Mouse (Mus musculus) hindbrain, embryonic 15.5 days (tissue): Measurements from ENCODE around the gene Btc. TPM values are rescaled to one million over a fixed set of nuclear protein-coding genes. Genes with fewer than 3 reads are reported as not detected.

Source experiments
- ATAC-seq: fragments of 200-750 bp; cut with Nextera tagmentation; 2 replicates; pipeline ENCODE4 v1.8.0; 2017; ENCODE audit warnings: low read depth, moderate number of reproducible peaks, moderate TSS enrichment; ENCODE audit not compliant: low FRiP score
- H3K27ac ChIP-seq: fragments of 300-500 bp; sonication (generic); replicated peaks from 2 replicates; pipeline ENCODE4 v1.5.1; 2015; ENCODE audit warnings: mild to moderate bottlenecking, inconsistent platforms
- H3K27me3 ChIP-seq: fragments of 300-500 bp; sonication (generic); 2 replicates; pipeline ENCODE4 v1.6.1; 2015; ENCODE audit warnings: control low read depth, inconsistent platforms
- H3K36me3 ChIP-seq: fragments of 300-500 bp; sonication (generic); 2 replicates; pipeline ENCODE4 v1.6.1; 2015; ENCODE audit warnings: control low read depth, inconsistent platforms
- H3K4me1 ChIP-seq: fragments of 300-500 bp; sonication (generic); replicated peaks from 2 replicates; pipeline ENCODE4 v1.6.1; 2015; ENCODE audit warnings: control low read depth, inconsistent platforms
- H3K4me2 ChIP-seq: fragments of 300-500 bp; sonication (generic); 2 replicates; pipeline ENCODE4 v1.6.1; 2015; ENCODE audit warnings: moderate library complexity, mild to moderate bottlenecking, inconsistent platforms
- H3K4me3 ChIP-seq: fragments of 300-500 bp; sonication (generic); 2 replicates; pipeline ENCODE4 v1.5.1; 2015; ENCODE audit warnings: mild to moderate bottlenecking, inconsistent platforms
- H3K9ac ChIP-seq: fragments of 300-500 bp; sonication (generic); 2 replicates; pipeline ENCODE4 v1.6.1; 2015; ENCODE audit warnings: inconsistent platforms
- H3K9me3 ChIP-seq: fragments of 300-500 bp; sonication (generic); 2 replicates; pipeline ENCODE4 v1.6.1; 2016; ENCODE audit warnings: control low read depth, inconsistent platforms
- WGBS: fragments of 180-500 bp; shearing (Covaris S2); methylation state at CpG from one replicate; pipeline ENCODE4 v1.1.7; 2015; 5-methylcytosine and 5-hydroxymethylcytosine counted together
- polyA plus RNA-seq: library from polyadenylated mRNA; unstranded; fragments of >200 nt; fragmentation: Nextera tagmentation; extraction: Ambion mirVana; gene quantifications from 2 replicates; pipeline ENCODE4 v1.2.1, GENCODE M21; 2015

Btc gene
- polyA plus RNA-seq, 1 experiment from 2014 or later = not detected

DNA sequence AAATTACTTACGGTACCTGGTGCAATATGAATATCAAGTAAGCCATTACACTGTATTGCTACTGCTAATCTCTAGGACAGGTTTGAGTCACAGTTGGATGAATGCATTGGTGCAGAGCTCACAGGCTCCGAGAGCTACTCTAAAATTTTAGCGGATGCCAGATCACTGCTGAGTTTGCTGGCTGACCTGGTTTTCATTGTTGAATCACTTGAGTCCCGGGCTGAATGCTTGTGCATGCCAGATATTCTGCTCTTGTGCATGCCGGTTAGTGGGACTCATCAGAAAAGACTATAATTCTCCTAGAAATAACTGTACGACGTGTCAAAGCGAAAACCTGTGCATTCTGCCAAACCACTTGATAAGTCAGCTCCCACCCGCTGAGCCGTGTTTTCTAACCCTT, 35.9 kb downstream of the Btc start:
- H3K27me3 ChIP-seq = no peaks in the 10 kb centered on the region
- no peak overlapping the region for H3K4me3 ChIP-seq
- no peaks in the 10 kb centered on the region for H3K36me3 ChIP-seq
- WGBS = 76% methylated on average over 10 of the region's 10 CpGs
- H3K4me1 ChIP-seq = no peaks in the 10 kb centered on the region
- no peak overlapping the region for H3K9ac ChIP-seq
- H3K27ac ChIP-seq = no peak overlapping the region
- no peak overlapping the region for H3K4me2 ChIP-seq
- ATAC-seq = no peak; the same call in 1 of the 2 replicates
- H3K9me3 ChIP-seq = no peaks in the 10 kb centered on the region

DNA sequence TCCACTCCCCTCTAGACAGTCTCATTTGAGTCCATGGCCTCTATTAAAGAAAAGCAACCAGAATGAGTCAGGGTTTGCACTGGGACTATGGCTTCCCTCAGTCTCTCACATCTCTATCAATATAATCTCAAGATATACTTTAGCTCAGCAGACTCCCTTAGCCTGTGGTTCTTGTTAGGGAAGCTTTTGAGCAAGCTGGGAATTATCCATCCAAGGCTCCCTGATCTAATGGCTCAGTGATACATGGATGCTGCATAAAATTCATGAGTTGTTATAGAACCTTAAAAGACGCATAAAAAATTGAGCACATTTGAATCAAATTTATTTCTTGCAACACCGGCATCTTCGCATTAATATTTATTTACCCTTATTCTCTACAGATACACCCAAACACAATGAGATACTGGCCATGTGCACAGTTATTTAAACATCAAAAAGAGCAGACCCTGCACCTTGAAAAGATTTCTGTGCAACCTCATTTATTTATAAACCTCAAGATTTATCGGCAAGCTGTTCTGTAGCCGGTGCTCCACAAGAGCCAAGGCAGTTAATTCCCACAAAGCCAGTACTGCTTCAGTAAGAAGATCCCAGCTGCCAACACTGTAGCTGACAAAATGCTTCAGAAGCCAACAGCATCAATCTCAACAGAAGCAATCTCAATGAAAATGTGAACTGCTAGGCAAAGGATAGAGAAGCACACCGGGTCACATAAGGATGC, 39.4 kb downstream of the Btc start:
- H3K9ac ChIP-seq = no peak overlapping the region
- no peaks in the 10 kb centered on the region for H3K36me3 ChIP-seq
- no peaks in the 10 kb centered on the region for H3K27me3 ChIP-seq
- H3K27ac ChIP-seq = no peak overlapping the region
- WGBS = 78% methylated on average over 6 of the region's 6 CpGs
- ATAC-seq = no peak
- H3K4me1 ChIP-seq = no peaks in the 10 kb centered on the region
- H3K4me3 ChIP-seq = no peak overlapping the region
- H3K9me3 ChIP-seq = no peaks in the 10 kb centered on the region
- no peak overlapping the region for H3K4me2 ChIP-seq

DNA sequence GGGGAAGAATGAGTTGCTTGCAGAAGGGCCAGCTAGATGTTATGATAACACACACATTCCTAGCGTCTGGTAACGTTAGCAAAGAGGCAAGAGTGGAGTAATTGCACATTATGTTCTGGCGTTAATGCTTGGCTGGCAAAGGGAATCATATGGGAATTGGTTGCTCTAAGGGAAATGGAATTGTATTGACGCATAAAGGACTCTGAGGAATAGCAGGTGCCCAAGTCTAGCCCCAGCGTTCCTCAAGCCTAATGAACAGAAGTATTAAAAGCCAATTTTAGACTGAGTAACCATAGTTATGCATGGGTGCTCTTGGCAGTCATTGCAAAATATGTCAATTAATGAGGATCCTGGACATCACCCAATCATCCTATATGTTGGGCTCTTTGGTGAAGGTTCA, 50.1 kb downstream of the Btc start:
- no peak overlapping the region for H3K27ac ChIP-seq
- H3K4me3 ChIP-seq = no peak overlapping the region
- no peaks in the 10 kb centered on the region for H3K9me3 ChIP-seq
- no peak overlapping the region for H3K4me2 ChIP-seq
- H3K4me1 ChIP-seq = no peaks in the 10 kb centered on the region
- no peak for ATAC-seq
- no peak overlapping the region for H3K9ac ChIP-seq
- no peaks in the 10 kb centered on the region for H3K36me3 ChIP-seq
- 56% methylated on average over 5 of the region's 5 CpGs for WGBS
- no peaks in the 10 kb centered on the region for H3K27me3 ChIP-seq

DNA sequence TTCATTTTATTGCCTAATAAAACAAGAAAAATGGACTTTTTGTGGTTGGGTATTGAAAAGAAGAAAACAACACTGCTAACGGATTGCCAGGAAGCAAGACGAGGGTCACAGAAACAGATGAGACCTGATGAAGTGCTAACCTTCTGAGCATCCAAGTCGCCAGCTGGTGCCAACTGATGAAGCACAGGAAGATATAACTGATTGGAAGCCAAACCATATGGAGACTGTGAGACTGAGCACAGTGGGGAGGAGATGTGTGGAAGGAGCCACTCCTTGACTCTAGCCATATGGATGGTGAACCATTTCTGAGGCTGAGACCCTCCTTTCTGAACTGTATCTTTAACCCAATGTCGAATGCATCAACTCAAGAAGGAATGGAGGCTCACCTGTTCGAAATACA, 57.1 kb downstream of the Btc start:
- Histone ChIP-seq H3K9me3 (no peaks in the 10 kb centered on the region), H3K27me3 (no peaks in the 10 kb centered on the region), H3K4me3 (no peak overlapping the region), H3K36me3 (no peaks in the 10 kb centered on the region), H3K4me1 (no peaks in the 10 kb centered on the region), H3K4me2 (no peak overlapping the region), H3K9ac (no peak overlapping the region), H3K27ac (no peak overlapping the region)
- no peak for ATAC-seq
- WGBS = 82% methylated on average over 5 of the region's 5 CpGs

DNA sequence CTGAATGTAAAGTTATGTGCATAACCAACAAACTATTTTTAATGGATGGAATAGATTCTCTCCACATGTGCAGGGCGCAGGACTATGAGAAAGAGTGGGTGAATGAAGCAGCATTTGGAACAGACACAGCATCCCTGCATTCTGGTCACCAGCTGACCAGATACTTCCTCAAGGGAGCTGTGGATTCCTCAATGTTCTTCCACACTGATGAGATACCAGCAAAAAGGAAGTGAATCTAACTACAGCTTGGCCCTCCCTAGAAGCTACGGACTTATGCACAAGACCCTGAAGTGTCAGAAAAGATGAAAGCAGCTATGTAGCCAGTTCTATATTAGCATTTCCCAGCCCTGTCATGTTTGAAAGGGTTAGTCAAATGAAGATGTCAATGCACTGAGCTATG, 57.7 kb downstream of the Btc start:
- Histone ChIP-seq H3K27ac (no peak overlapping the region), H3K27me3 (no peaks in the 10 kb centered on the region), H3K9ac (no peak overlapping the region), H3K4me1 (no peaks in the 10 kb centered on the region), H3K4me2 (no peak overlapping the region), H3K36me3 (no peaks in the 10 kb centered on the region), H3K4me3 (no peak overlapping the region), H3K9me3 (no peaks in the 10 kb centered on the region)
- 85% methylated on average over 2 of the region's 2 CpGs for WGBS
- no peak for ATAC-seq

DNA sequence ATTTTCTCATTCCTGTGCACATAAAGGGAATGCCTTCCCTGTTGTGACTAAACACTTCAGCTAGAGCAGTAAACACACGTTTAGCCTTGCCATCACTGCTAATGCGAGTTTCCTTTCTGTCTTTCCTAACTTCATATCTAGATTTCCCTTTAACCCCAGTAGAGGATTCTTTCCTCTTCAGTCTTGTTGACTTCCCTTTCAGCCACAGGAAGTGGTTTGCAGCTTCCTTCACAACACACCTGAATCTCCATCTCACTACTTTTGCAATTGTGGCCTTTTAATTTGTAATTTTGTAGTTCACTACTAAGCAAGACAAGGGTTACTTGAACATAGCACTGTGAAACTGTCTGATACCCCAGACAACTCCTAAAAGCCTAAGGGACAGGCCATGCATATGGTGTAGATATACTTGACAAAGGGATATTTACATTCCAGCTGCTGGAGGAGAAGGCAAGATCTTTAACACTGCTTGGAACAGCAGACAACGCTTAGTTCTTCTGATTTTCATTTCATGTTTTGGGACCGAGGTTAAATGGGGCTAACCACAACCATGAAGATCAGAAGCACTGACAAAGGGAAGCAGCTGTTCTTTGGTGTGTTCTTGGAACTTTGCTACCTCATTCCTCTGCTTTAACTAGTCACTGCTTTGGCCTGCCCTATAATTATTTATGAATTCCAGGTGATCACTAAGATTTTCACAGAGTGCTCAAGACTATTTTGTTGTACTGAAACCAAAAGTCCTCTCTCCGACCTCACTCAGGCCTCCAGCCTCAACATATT, 60.6 kb downstream of the Btc start:
- H3K9ac ChIP-seq = no peak overlapping the region
- H3K36me3 ChIP-seq = no peaks in the 10 kb centered on the region
- H3K27me3 ChIP-seq = no peaks in the 10 kb centered on the region
- no peak for ATAC-seq
- no peaks in the 10 kb centered on the region for H3K9me3 ChIP-seq
- no peak overlapping the region for H3K4me2 ChIP-seq
- H3K4me1 ChIP-seq = no peaks in the 10 kb centered on the region
- 90% methylated on average over 5 of the region's 5 CpGs for WGBS
- no peak overlapping the region for H3K4me3 ChIP-seq
- H3K27ac ChIP-seq = no peak overlapping the region

DNA sequence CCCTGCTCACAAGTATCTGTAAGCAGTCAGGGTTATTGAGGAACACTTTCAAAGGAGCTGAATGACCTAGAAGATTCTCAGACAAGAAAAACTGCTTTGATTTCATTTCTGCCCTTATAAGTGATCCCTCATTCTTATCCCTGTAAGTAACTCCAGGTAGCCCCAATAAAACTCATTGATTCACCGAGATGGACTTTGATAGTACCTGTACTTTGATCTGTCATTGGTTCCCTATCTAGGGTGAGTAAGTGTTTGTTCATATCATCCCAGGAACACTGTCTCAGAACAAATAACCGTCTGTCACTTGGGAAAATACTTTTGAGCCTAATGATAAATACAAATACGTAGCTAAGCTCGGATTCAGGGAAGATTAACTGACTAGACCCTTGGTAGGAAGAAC, 68.6 kb downstream of the Btc start:
- no peak for ATAC-seq
- Histone ChIP-seq H3K4me1 (no peaks in the 10 kb centered on the region), H3K36me3 (no peaks in the 10 kb centered on the region), H3K27me3 (no peaks in the 10 kb centered on the region), H3K9ac (no peak overlapping the region), H3K9me3 (no peaks in the 10 kb centered on the region), H3K27ac (no peak overlapping the region), H3K4me3 (no peak overlapping the region), H3K4me2 (no peak overlapping the region)
- 91% methylated on average over 4 of the region's 4 CpGs for WGBS

DNA sequence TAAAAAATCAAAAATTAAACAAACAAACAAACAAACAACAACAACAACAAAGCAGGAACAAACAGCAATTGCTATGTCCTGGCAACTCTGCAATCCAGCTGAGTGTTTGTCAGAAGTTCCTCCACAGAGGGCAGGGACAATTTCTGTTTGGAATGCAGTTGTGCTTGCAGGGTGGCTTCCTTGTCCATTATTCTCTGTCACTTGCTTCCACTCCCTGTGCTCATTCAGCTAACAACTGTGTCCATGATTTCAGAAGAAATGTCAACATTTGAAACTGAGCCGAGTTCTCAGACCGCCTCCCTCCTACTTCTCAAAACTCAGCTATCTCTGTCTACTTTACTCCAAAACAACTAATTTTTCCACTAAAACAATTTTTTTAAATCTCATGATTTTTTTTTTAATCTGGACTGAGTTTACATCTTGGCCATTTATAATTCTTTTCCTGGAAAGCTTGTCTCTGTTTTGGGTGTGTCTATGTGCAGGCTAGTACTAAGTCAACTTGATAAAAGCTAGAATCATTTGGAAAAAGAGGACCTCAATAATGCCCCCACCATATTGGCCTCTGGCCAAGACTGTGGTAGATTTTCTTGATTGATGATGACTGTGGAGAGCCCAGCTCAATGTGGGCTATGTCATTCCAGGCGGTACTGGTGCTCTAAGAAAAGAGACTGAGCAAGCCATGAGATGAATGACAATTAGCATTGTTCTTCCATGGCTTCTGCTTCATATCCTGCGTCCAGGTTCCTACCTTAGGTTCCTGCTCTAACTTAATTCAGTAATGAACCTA, 70.5 kb downstream of the Btc start:
- H3K4me1 ChIP-seq = no peaks in the 10 kb centered on the region
- ATAC-seq = no peak
- no peak overlapping the region for H3K4me3 ChIP-seq
- no peaks in the 10 kb centered on the region for H3K36me3 ChIP-seq
- WGBS = 53% methylated on average over 4 of the region's 4 CpGs
- H3K4me2 ChIP-seq = no peak overlapping the region
- no peak overlapping the region for H3K9ac ChIP-seq
- no peaks in the 10 kb centered on the region for H3K9me3 ChIP-seq
- H3K27me3 ChIP-seq = no peaks in the 10 kb centered on the region
- no peak overlapping the region for H3K27ac ChIP-seq

DNA sequence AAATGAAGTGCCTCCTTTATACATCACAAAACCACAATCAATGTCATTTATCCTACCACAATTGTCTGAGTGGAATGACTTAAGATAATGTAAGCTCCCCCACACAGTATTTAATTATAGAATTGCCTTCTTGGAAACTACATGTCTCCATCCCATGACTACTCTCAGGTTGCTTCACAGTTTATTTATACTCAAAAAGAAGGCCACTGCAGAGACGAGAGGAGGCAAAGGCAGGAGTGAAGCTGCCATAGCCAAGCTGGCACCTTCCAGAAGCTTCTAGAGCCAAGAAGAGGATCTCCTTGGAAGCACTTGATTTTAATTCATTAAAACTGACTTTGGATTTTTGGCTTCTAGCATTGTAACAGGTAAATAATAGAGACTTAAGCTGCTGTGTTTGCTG, 81.0 kb downstream of the Btc start:
- H3K36me3 ChIP-seq = no peaks in the 10 kb centered on the region
- no peaks in the 10 kb centered on the region for H3K27me3 ChIP-seq
- H3K9me3 ChIP-seq = no peaks in the 10 kb centered on the region
- no peak overlapping the region for H3K4me2 ChIP-seq
- H3K9ac ChIP-seq = no peak overlapping the region
- no peak for ATAC-seq
- H3K4me3 ChIP-seq = no peak overlapping the region
- H3K27ac ChIP-seq = no peak overlapping the region
- H3K4me1 ChIP-seq = no peaks in the 10 kb centered on the region
- 92% methylated on average over 1 of the region's 1 CpGs for WGBS

DNA sequence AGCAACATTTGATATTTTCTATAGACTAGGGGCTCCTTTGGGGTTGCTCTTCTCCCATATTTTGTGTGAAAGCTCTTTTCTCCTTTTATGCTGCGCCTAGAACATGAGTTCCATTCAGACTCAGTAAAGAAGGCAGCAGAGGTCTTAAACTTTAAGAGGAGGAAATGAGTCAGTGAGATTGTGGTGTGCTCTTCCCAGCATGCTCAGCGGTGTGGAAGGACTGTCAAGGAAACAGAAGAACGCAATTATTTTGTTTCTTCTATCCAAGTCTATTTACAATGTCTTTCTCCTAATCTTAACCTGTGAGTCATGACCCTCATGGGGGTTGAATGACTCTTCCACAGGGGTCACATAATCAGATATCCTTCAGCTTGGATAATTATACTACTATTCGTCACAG, 82.4 kb downstream of the Btc start:
- WGBS = 87% methylated on average over 4 of the region's 4 CpGs
- ATAC-seq = no peak

DNA sequence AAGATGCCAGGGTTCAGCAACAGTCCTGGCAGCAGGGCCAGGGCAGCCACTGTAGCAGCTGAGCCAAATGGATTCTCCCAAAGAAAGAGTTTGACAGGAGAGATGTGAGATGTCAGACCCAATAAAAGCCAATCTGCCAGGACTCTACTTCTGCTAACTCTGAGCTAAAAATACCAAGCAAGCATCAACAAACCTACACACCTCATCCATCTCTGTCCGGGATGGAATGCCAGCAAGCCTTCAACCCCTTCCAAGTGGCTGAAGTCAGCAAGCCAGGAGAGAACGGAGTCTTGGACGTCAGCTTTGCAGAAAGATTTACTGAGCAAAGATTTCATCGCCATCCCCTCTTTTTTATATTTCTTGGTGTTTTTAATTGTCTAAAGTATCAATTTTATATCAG, 88.8 kb downstream of the Btc start:
- no peak for ATAC-seq
- Histone ChIP-seq H3K4me1 (no peaks in the 10 kb centered on the region), H3K36me3 (no peaks in the 10 kb centered on the region), H3K4me3 (no peak overlapping the region), H3K9me3 (no peaks in the 10 kb centered on the region), H3K27me3 (no peaks in the 10 kb centered on the region), H3K4me2 (no peak overlapping the region), H3K9ac (no peak overlapping the region), H3K27ac (no peak overlapping the region)
- WGBS = 87% methylated on average over 4 of the region's 4 CpGs

More for the DNA sequence above, 82.4 kb downstream of the Btc start:
- Histone ChIP-seq H3K36me3 (no peaks in the 10 kb centered on the region), H3K27me3 (no peaks in the 10 kb centered on the region), H3K27ac (no peak overlapping the region), H3K4me1 (no peaks in the 10 kb centered on the region), H3K9ac (no peak overlapping the region), H3K4me2 (no peak overlapping the region), H3K9me3 (no peaks in the 10 kb centered on the region), H3K4me3 (no peak overlapping the region)

DNA sequence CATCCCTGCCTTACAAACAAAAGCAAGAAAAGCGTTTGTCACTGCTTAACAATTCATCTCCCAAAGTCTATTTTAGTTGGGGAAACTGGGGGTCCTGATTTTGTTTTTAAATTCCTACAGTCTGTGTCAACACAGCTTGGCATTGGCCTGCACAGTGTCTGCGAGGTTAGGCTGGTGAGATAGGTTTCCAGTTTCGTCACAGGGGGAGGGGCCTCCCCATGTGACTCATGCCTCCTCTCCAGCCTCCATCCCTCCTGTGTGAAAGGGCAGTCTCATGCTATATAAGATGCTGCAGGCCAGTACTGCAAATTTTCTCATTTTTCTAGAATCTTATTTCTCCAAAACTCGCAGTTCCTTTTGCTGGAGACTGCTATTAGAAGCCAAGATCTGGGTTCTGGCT, 91.0 kb downstream of the Btc start:
- H3K9me3 ChIP-seq = no peaks in the 10 kb centered on the region
- no peak overlapping the region for H3K27ac ChIP-seq
- no peak overlapping the region for H3K4me3 ChIP-seq
- peak; percentile 71; the same call in 1 of the 2 replicates for ATAC-seq
- no peaks in the 10 kb centered on the region for H3K4me1 ChIP-seq
- no peak overlapping the region for H3K9ac ChIP-seq
- no peaks in the 10 kb centered on the region for H3K27me3 ChIP-seq
- H3K4me2 ChIP-seq = no peak overlapping the region
- WGBS = 53% methylated on average over 4 of the region's 4 CpGs
- H3K36me3 ChIP-seq = no peaks in the 10 kb centered on the region
